Mouse (Mus musculus) T-helper 2 cell (primary cell): ENCODE measurements at regions not wholly inside any gene's neighbourhood (a gene's known extent, or its start where the extent isn't known, plus 50 kb on each side); places are given as distances from the start of the nearest gene placed in this dataset.

Experiments
- in situ Hi-C: fragments of 300-600 bp; cut with MboI, MseI; formaldehyde crosslinking; loops from one replicate; pipeline ENCODE4 v1.15.1; 2025; ENCODE audit warnings: high pct_unique_total_duplicates

- in situ Hi-C loops: loop anchor here (10.0 kb wide), 1 partner anchor 622 kb away; no protein-coding TSS in a partner anchor
Measured at GRCm38 (mm10) chr2:116942321-116942791, 63.9 kb downstream of the Tmco5 start.

- in situ Hi-C loops: loop anchor here (10.0 kb wide), 1 partner anchor 616 kb away; no protein-coding TSS in a partner anchor
Measured at GRCm38 (mm10) chr2:116948538-116948937, 70.0 kb downstream of the Tmco5 start.

GRCm38 (mm10) chr2:116949741-116950140, 71.2 kb downstream of the Tmco5 start:
- in situ Hi-C loops: loop anchor here (10.0 kb wide), 1 partner anchor 615 kb away; no protein-coding TSS in a partner anchor

GRCm38 (mm10) chr2:116950154-116950553, 71.7 kb downstream of the Tmco5 start:
- in situ Hi-C loops: no loop called here

GRCm38 (mm10) chr2:116951481-116951880, 73.0 kb downstream of the Tmco5 start:
- in situ Hi-C loops: no loop called here

GRCm38 (mm10) chr2:116954280-116954679, 75.8 kb downstream of the Tmco5 start:
- in situ Hi-C loops: no loop called here

GRCm38 (mm10) chr2:116954896-116955295, 76.4 kb downstream of the Tmco5 start:
- in situ Hi-C loops: no loop called here

GRCm38 (mm10) chr2:116963116-116963873, 84.8 kb downstream of the Tmco5 start:
- in situ Hi-C loops: no loop called here

- in situ Hi-C loops: no loop called here
Measured at GRCm38 (mm10) chr2:116966266-116966665, 87.8 kb downstream of the Tmco5 start.

GRCm38 (mm10) chr2:116971666-116972613, 93.4 kb downstream of the Tmco5 start:
- in situ Hi-C loops: loop anchor here (5.0 kb wide), 1 partner anchor 170 kb away; no protein-coding TSS in a partner anchor

GRCm38 (mm10) chr2:116972614-116972985, 94.1 kb downstream of the Tmco5 start:
- in situ Hi-C loops: loop anchor here (5.0 kb wide), 1 partner anchor 170 kb away; no protein-coding TSS in a partner anchor

- in situ Hi-C loops: loop anchor here (5.0 kb wide), 1 partner anchor 169 kb away; no protein-coding TSS in a partner anchor
Measured at GRCm38 (mm10) chr2:116973441-116973840, 95.0 kb downstream of the Tmco5 start.

- in situ Hi-C loops: loop anchor here (5.0 kb wide), 1 partner anchor 168 kb away; no protein-coding TSS in a partner anchor
Measured at GRCm38 (mm10) chr2:116974152-116974551, 95.7 kb downstream of the Tmco5 start.

GRCm38 (mm10) chr2:116974569-116975060, 96.1 kb downstream of the Tmco5 start:
- in situ Hi-C loops: loop anchor here (5.0 kb wide), 1 partner anchor 168 kb away; no protein-coding TSS in a partner anchor

- in situ Hi-C loops: no loop called here
Measured at GRCm38 (mm10) chr2:116975091-116975600, 96.7 kb downstream of the Tmco5 start.

- in situ Hi-C loops: no loop called here
Measured at GRCm38 (mm10) chr2:116975601-116976431, 97.3 kb downstream of the Tmco5 start.

- in situ Hi-C loops: no loop called here
Measured at GRCm38 (mm10) chr2:116976432-116976750, 97.9 kb downstream of the Tmco5 start.

- in situ Hi-C loops: no loop called here
Measured at GRCm38 (mm10) chr2:116976951-116977503, 98.5 kb downstream of the Tmco5 start.

- in situ Hi-C loops: no loop called here
Measured at GRCm38 (mm10) chr2:116977771-116978600, 99.5 kb downstream of the Tmco5 start.
